Mouse (Mus musculus) stomach, postnatal 0 days (tissue): Measurements from ENCODE around the gene Erc2.

Experiments
- CTCF ChIP-seq: IDR thresholded peaks from 2 replicates; pipeline ENCODE4 v1.5.1; 2016; ENCODE audit warnings: antibody characterized with exemption, low read depth, mild to moderate bottlenecking, moderate library complexity
- EP300 ChIP-seq: optimal IDR thresholded peaks from 2 replicates; pipeline ENCODE3; 2016; ENCODE audit warnings: antibody characterized with exemption

- TF ChIP-seq CTCF (no peak), EP300 (no peak)
These were observed 331.6 kb downstream of the Erc2 start for GRCm38 (mm10) chr14:27953814-27954213.
